Comparison of ENCODE assay signal across 9 mouse cellular contexts in genomic region chr5:144189950-144190583, GRCm38 (mm10). TPM values are rescaled to one million over a fixed set of nuclear protein-coding genes. Genes with fewer than 3 reads are reported as not detected.
A peak's percentile ranks its signal among the peaks of the same experiment; 100 is the strongest.
DNase-seq lines count a peak whose midpoint lies in the region; ATAC-seq and TF ChIP-seq lines count a peak whose summit lies in the region.
"Had no signal": no experiment of that assay in that cellular context is flagged by ENCODE, and none has a peak within 500 bp of the region (broad histone marks: within the 10 kb centered on the region; RNA-seq: fewer than 3 reads in every experiment).

Bhlha15 (plus strand) TSS chr5:144190286.

- no peak within 1 kb of the TSS; the same call in 1 of the 2 replicates for H3K9ac ChIP-seq in embryonic facial prominence, embryonic 11.5 days (replicated peaks; ENCODE audit: low read length)
- 0 out of 2 replicates have a peak within 1 kb of the TSS, but pooled peaks have one; percentile 24 for H3K9ac ChIP-seq in hindbrain, embryonic 11.5 days (ENCODE audit: low read depth, low read length)
- H3K9ac ChIP-seq in limb, embryonic 12.5 days (replicated peaks): 0 out of 2 replicates have a peak within 1 kb of the TSS, but pooled peaks have one; percentile 18
- H3K9ac ChIP-seq in midbrain, embryonic 11.5 days (ENCODE audit: low read length): no peak within 1 kb of the TSS
- H3K9ac ChIP-seq in stomach, embryonic 16.5 days (ENCODE audit: low read length): peak within 1 kb of the TSS; percentile 61

- no peak for TF ChIP-seq CTCF in left cerebral cortex, adult 2 months (IDR thresholded peaks at IDR 0.05)

- 3% methylated on average over 24 of the region's 26 CpGs for WGBS in embryonic facial prominence, embryonic 11.5 days
- WGBS in hindbrain, embryonic 11.5 days: 7% methylated on average over 23 of the region's 26 CpGs
- 5% methylated on average over 24 of the region's 26 CpGs for WGBS in limb, embryonic 12.5 days
- 7% methylated on average over 25 of the region's 26 CpGs for WGBS in midbrain, embryonic 11.5 days
- WGBS in stomach, embryonic 16.5 days: 4% methylated on average over 25 of the region's 26 CpGs

- no peaks in the 10 kb centered on the region for H3K36me3 ChIP-seq in embryonic facial prominence, embryonic 11.5 days (replicated peaks; ENCODE audit: control insufficient read depth, insufficient read depth, low read depth, low read length)
- no peaks in the 10 kb centered on the region; the same call in 1 of the 2 replicates for H3K36me3 ChIP-seq in hindbrain, embryonic 11.5 days (ENCODE audit: control insufficient read depth, insufficient read depth, low read length)
- peaks cover 25% of the 10 kb centered on the region for H3K36me3 ChIP-seq in limb, embryonic 12.5 days
- H3K36me3 ChIP-seq in midbrain, embryonic 11.5 days (ENCODE audit: control insufficient read depth, insufficient read depth, low read length): peaks cover 2% of the 10 kb centered on the region; the same call in 1 of the 2 replicates
- no peaks in the 10 kb centered on the region for H3K36me3 ChIP-seq in stomach, embryonic 16.5 days (ENCODE audit: control insufficient read depth, insufficient read depth, low read length)

- H3K27me3 ChIP-seq in embryonic facial prominence, embryonic 11.5 days (ENCODE audit: control insufficient read depth, insufficient read depth, low read length): no peaks in the 10 kb centered on the region
- H3K27me3 ChIP-seq in hindbrain, embryonic 11.5 days (ENCODE audit: control insufficient read depth, insufficient read depth, low read length): no peaks in the 10 kb centered on the region
- H3K27me3 ChIP-seq in limb, embryonic 12.5 days: no peaks in the 10 kb centered on the region
- H3K27me3 ChIP-seq in midbrain, embryonic 11.5 days (ENCODE audit: control insufficient read depth, insufficient read depth, low read length): no peaks in the 10 kb centered on the region
- no peaks in the 10 kb centered on the region for H3K27me3 ChIP-seq in stomach, embryonic 16.5 days (ENCODE audit: control insufficient read depth, insufficient read depth, low read length)
- H3K27me3 ChIP-seq: Patski had no signal

- intact Hi-C loops in left cerebral cortex, adult 2 months (cut with DNase I): no loop called here

- no peaks in the 10 kb centered on the region for H3K9me3 ChIP-seq in embryonic facial prominence, embryonic 11.5 days (replicated peaks; ENCODE audit: control insufficient read depth, low read length)
- no peaks in the 10 kb centered on the region for H3K9me3 ChIP-seq in hindbrain, embryonic 11.5 days (ENCODE audit: control insufficient read depth, low read length)
- H3K9me3 ChIP-seq in limb, embryonic 12.5 days: no peaks in the 10 kb centered on the region
- no peaks in the 10 kb centered on the region for H3K9me3 ChIP-seq in midbrain, embryonic 11.5 days (ENCODE audit: control insufficient read depth, low read length)
- H3K9me3 ChIP-seq in stomach, embryonic 16.5 days (replicated peaks; ENCODE audit: control insufficient read depth, low read length): no peaks in the 10 kb centered on the region

- H3K4me2 ChIP-seq in embryonic facial prominence, embryonic 11.5 days (ENCODE audit: low read depth, low read length): peak within 1 kb of the TSS; percentile 68
- H3K4me2 ChIP-seq in hindbrain, embryonic 11.5 days (replicated peaks; ENCODE audit: low read depth, low read length): peak within 1 kb of the TSS; percentile 44
- peak within 1 kb of the TSS; percentile 63 for H3K4me2 ChIP-seq in limb, embryonic 12.5 days
- peak within 1 kb of the TSS; percentile 40 for H3K4me2 ChIP-seq in midbrain, embryonic 11.5 days
- peak within 1 kb of the TSS; percentile 56 for H3K4me2 ChIP-seq in stomach, embryonic 16.5 days (ENCODE audit: low read depth, low read length)

- no peaks in the 10 kb centered on the region; the same call in none of the 2 replicates for H3K4me1 ChIP-seq in embryonic facial prominence, embryonic 11.5 days (ENCODE audit: control insufficient read depth, insufficient read depth, low read length)
- H3K4me1 ChIP-seq in hindbrain, embryonic 11.5 days (replicated peaks; ENCODE audit: control insufficient read depth, insufficient read depth, low read length): 0 out of 2 replicates have a peak, but pooled peaks cover 5% of the 10 kb centered on the region
- peaks cover 20% of the 10 kb centered on the region for H3K4me1 ChIP-seq in limb, embryonic 12.5 days (replicated peaks)
- H3K4me1 ChIP-seq in midbrain, embryonic 11.5 days (ENCODE audit: control insufficient read depth, insufficient read depth, low read length): peaks cover 9% of the 10 kb centered on the region
- peaks cover 8% of the 10 kb centered on the region; the same call in 1 of the 2 replicates for H3K4me1 ChIP-seq in stomach, embryonic 16.5 days (ENCODE audit: control insufficient read depth, insufficient read depth, low read length)

- H3K4me3 ChIP-seq in left cerebral cortex, adult 2 months: 0 out of 2 replicates have a peak within 1 kb of the TSS, but pooled peaks have one; percentile 11
- peak within 1 kb of the TSS; percentile 19; the same call in 1 of the 2 replicates for H3K4me3 ChIP-seq in embryonic facial prominence, embryonic 11.5 days (ENCODE audit: low read depth, low read length)
- H3K4me3 ChIP-seq in hindbrain, embryonic 11.5 days (ENCODE audit: low read depth, low read length): peak within 1 kb of the TSS; percentile 16; the same call in 1 of the 2 replicates
- H3K4me3 ChIP-seq in limb, embryonic 12.5 days (replicated peaks): peak within 1 kb of the TSS; percentile 27
- 0 out of 2 replicates have a peak within 1 kb of the TSS, but pooled peaks have one; percentile 5 for H3K4me3 ChIP-seq in midbrain, embryonic 11.5 days (ENCODE audit: low read depth, low read length)
- peak within 1 kb of the TSS; percentile 40 for H3K4me3 ChIP-seq in stomach, embryonic 16.5 days (replicated peaks; ENCODE audit: low read length)

- ATAC-seq in embryonic facial prominence, embryonic 11.5 days (replicated peaks; ENCODE audit: insufficient number of reproducible peaks, low FRiP score, low TSS enrichment, low read depth): no peak
- ATAC-seq in hindbrain, embryonic 11.5 days (ENCODE audit: low FRiP score): peak; percentile 53; the same call in 1 of the 2 replicates
- ATAC-seq in limb, embryonic 12.5 days (ENCODE audit: insufficient number of reproducible peaks, insufficient read depth, low FRiP score, low TSS enrichment, low read depth): peak; percentile 49; the same call in 1 of the 2 replicates
- ATAC-seq in midbrain, embryonic 11.5 days (ENCODE audit: low FRiP score): peak; percentile 62; the same call in 1 of the 2 replicates
- peak; percentile 68 for ATAC-seq in stomach, embryonic 16.5 days (ENCODE audit: insufficient read depth, low FRiP score)
- ATAC-seq: Patski had no signal

- DNase-seq in left cerebral cortex, adult 2 months (ENCODE audit: extremely low spot score in 1 of 2, low spot score in 2 of 2): no peak
- no peak for DNase-seq in left cerebral cortex, adult 8-10 months (ENCODE audit: low spot score in 2 of 2)
- DNase-seq in embryonic facial prominence, embryonic 11.5 days (ENCODE audit: low spot score): peak; percentile 60
- peak; percentile 55 for DNase-seq in hindbrain, embryonic 11.5 days (ENCODE audit: low spot score)
- DNase-seq in midbrain, embryonic 11.5 days (ENCODE audit: low spot score, missing footprints): peak; percentile 86
- no peak for DNase-seq in gastrocnemius, adult 8-10 months (ENCODE audit: low spot score in 2 of 2)

- H3K27ac ChIP-seq in left cerebral cortex, adult 2 months: no peak within 1 kb of the TSS
- no peak within 1 kb of the TSS for H3K27ac ChIP-seq in embryonic facial prominence, embryonic 11.5 days (replicated peaks; ENCODE audit: low read depth, low read length)
- H3K27ac ChIP-seq in hindbrain, embryonic 11.5 days (ENCODE audit: low read depth, low read length): no peak within 1 kb of the TSS
- no peak within 1 kb of the TSS for H3K27ac ChIP-seq in limb, embryonic 12.5 days
- H3K27ac ChIP-seq in midbrain, embryonic 11.5 days (ENCODE audit: low read depth, low read length): no peak within 1 kb of the TSS
- H3K27ac ChIP-seq in stomach, embryonic 16.5 days (ENCODE audit: low read length): 0 out of 2 replicates have a peak within 1 kb of the TSS, but pooled peaks have one; percentile 26

RNA-seq across cellular contexts. Expression of gene Bhlha15, which starts in this region (rescaled TPM):
- total RNA-seq in left cerebral cortex, adult 2 months (2021): under 1 TPM; 0.35 to 0.43 TPM
- total RNA-seq in left cerebral cortex, adult 8-10 months (2022): under 1 TPM; 0.09 to 0.30 (median 0.16) TPM
- polyA plus RNA-seq in embryonic facial prominence, embryonic 11.5 days (2014; fragmentation: Nextera tagmentation; extraction: Ambion mirVana): 0.07 and 0.11 TPM in 2 replicates
- polyA plus RNA-seq in hindbrain, embryonic 11.5 days (2014; fragmentation: Nextera tagmentation; extraction: Ambion mirVana): 0.04 and 0.15 TPM in 2 replicates
- polyA plus RNA-seq in limb, embryonic 12.5 days (2016; fragmentation: Nextera tagmentation; extraction: Ambion mirVana): 0.05 and 0.15 TPM in 2 replicates
- polyA plus RNA-seq in midbrain, embryonic 11.5 days (2014; fragmentation: Nextera tagmentation; extraction: Ambion mirVana): not detected in 2 replicates
- polyA plus RNA-seq in stomach, embryonic 16.5 days (2015; fragmentation: Nextera tagmentation; extraction: Ambion mirVana): 21.3 and 23.0 TPM in 2 replicates
- not detected for total RNA-seq in gastrocnemius, adult 8-10 months (2022)

Comparison
In these comparisons a context has a peak if more than half of its experiments do, and no peak if none do; other contexts are left out.
1. RNA of gene Bhlha15 (polyA plus RNA-seq): 21.3 to 23.0 TPM in stomach, embryonic 16.5 days; 0.04 to 0.15 TPM in hindbrain, embryonic 11.5 days, 0.07 to 0.11 TPM in embryonic facial prominence, embryonic 11.5 days, 0.05 to 0.15 TPM in limb, embryonic 12.5 days and not detected in midbrain, embryonic 11.5 days; every median in the first group is over 10 times any median in the second.
2. Peak in DNase-seq, H3K4me3 ChIP-seq and H3K4me2 ChIP-seq in embryonic facial prominence, embryonic 11.5 days; RNA of the gene not detected or under 1 TPM.
3. Peak in DNase-seq, ATAC-seq, H3K4me3 ChIP-seq, H3K9ac ChIP-seq and H3K4me2 ChIP-seq in hindbrain, embryonic 11.5 days; RNA of the gene not detected or under 1 TPM.
4. Peak in ATAC-seq, H3K4me3 ChIP-seq, H3K9ac ChIP-seq and H3K4me2 ChIP-seq in limb, embryonic 12.5 days; RNA of the gene not detected or under 1 TPM.
5. Peak in DNase-seq, ATAC-seq, H3K4me3 ChIP-seq and H3K4me2 ChIP-seq in midbrain, embryonic 11.5 days; RNA of the gene not detected or under 1 TPM.
6. Peak in every context shown above with its lines, with median percentiles within 50 percentile points of each other: H3K4me3 ChIP-seq and H3K4me2 ChIP-seq.